Mouse (Mus musculus): ENCODE measurements around the gene Gm21860.
"Not testable (repeated sequence)": the region's sequence is repeated elsewhere in the genome, so short reads cannot be mapped to it uniquely, and the experiment has no call there.

GRCm38 (mm10) chrY:90718021-90718420 lies 36.6 kb downstream of the Gm21860 start:
- TF ChIP-seq CTCF (IDR thresholded peaks at IDR 0.05; ENCODE audit: low read depth, low read length); POLR2A (IDR thresholded peaks at IDR 0.05; ENCODE audit: borderline replicate concordance, low read depth, low read length): not testable (repeated sequence)

Measured in bone marrow macrophage, adult 2 months (primary cell).